Mouse (Mus musculus) thymus, postnatal 0 days (tissue): Measurements from ENCODE around the gene Acot1. TPM values are rescaled to one million over a fixed set of nuclear protein-coding genes. Genes with fewer than 3 reads are reported as not detected.
"Not testable (repeated sequence)": the region's sequence is repeated elsewhere in the genome, so short reads cannot be mapped to it uniquely, and the experiment has no call there.

Source experiments
- DNase-seq: peaks from one replicate; pipeline ENCODE4 v3.0.0-alpha.2; 2015; ENCODE audit warnings: low spot score
- polyA plus RNA-seq: library from polyadenylated mRNA; unstranded; fragments of >200 nt; fragmentation: Nextera tagmentation; extraction: Ambion mirVana; gene quantifications from 2 replicates; pipeline ENCODE4 v1.2.1, GENCODE M21; 2015

The Acot1 gene
- polyA plus RNA-seq: 15.5 and 19.3 TPM in 2 replicates

DNA sequence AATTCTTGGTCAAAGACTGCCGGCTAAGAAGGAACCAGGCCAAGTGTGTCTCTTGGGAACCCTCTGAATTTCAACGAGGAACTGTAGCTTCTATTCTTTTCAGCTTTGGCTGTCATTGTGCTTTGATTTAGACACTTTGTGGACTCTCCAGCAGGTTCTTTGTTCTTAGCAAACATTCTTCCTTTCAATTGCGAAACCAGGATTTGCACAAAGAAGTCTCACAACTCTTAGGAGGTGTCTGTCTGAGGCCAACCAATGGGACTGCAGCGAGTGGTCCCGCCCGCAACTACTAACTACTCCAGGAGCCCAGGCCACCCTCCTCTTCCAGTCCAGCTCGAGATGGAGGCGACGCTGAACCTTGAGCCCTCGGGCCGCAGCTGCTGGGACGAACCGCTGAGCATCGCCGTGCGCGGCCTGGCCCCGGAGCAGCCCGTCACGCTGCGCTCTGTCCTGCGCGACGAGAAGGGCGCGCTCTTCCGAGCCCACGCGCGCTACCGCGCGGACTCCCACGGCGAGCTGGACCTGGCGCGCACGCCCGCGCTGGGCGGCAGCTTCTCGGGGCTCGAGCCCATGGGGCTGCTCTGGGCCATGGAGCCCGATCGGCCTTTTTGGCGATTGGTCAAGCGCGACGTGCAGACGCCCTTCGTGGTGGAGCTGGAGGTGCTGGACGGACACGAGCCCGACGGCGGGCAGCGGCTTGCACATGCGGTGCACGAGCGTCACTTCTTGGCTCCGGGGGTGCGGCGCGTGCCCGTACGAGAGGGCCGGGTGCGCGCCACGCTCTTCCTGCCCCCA, at the start of gene Acot1:
Gene Acot1 (plus strand): TSS at position 320 of the 795 bp plus-strand sequence.
- DNase-seq: peak; percentile 30

DNA sequence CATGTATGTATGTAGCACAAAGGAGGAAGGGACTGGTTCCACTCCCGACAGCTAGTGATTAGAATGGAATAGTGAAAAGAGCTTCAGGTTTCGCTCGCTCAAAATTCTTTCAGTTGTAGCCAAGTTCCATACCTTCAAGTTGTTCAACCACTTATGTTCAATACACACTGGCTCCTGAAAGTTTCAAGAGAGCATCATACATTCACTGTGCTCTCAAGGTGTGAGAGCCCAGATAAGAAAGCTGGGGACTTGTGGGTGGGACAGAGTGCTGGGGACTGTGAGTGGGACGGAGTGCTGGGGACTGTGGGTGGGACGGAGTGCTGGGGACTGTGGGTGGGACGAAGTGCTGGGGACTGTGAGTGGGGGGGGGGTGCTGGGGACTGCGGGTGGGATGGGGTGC, 44.1 kb upstream of the Acot1 start:
- no peak for DNase-seq

DNA sequence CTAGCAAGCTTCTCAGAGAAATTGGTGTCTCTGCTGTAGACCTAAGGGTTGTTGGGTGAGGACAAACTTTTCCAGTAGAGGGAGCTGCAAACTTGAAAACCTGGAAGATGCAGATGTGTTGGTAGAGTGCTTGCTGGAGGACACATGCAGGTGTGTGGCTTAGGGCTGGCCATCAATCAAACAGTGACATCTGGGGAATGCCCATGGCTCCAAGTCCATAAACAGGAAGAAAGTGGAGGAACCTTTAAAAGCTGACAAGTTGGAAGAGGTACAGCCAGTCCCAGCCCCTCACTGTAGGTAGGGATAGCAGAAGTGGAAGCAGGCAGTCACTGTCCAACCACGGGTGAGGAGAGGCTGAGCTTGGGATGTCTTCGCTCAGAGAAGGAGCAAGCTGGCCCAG, 37.2 kb upstream of the Acot1 start:
- DNase-seq: peak; percentile 62

DNA sequence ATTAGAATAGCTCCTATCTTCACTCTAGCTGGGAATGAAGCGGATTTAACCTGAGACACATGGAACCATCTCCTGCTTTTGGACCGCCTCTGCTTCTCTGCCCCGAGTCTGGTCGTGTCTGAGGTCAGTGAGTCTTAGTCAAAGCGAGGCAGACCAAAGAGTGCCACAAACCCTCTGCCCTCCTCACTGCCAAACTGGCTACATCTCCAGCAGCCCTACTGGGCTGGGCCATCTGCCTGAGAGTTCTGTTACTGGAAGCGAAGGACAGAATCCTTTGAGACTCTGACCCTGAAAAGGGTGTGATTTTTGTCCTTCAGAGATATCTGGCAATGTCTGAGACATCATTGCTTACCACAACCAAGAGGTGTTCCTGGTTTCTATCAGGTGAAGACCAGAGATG, 30.4 kb upstream of the Acot1 start:
- no peak for DNase-seq

DNA sequence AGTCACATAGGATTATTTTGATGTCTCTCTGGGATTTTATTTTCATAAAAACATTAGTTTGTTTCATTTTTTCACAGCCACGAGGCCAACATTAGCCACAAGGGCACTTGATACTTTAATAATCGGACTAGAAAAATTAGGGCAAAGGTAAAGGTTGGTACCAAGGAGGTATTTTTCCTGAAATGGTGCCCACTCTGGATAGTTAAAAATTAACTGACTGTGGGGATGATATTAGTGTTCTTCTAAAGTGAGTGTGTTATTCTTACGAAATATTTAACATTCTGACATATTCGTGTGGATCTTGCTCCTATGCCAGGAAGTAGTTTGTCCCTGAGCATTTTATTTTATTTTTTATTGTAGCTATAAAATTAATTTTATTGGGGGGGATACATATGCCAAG, 27.7 kb upstream of the Acot1 start:
- DNase-seq: no peak

DNA sequence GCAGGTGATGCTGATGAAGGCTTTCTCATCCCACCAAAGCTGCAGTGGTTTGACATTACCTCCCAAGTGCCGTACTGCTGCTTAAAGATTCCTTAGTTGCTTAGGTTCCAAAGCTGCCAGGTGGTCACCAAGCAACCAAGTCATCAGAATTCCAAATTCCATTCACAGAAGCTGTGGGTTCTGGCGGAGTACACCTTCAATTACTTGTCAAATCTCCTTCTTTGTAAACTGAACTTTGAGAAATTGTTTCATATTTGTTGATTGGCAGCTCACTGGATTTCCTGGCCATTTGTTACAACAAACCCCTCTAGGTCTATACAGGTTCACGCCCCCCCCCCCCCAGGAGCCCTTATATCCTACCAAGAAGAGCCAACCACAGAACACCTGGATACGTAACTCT, 24.5 kb upstream of the Acot1 start, which contains the start of gene Heatr4:
Gene Heatr4 (minus strand): TSS at position 101 of the 400 bp plus-strand sequence.
- no peak for DNase-seq

DNA sequence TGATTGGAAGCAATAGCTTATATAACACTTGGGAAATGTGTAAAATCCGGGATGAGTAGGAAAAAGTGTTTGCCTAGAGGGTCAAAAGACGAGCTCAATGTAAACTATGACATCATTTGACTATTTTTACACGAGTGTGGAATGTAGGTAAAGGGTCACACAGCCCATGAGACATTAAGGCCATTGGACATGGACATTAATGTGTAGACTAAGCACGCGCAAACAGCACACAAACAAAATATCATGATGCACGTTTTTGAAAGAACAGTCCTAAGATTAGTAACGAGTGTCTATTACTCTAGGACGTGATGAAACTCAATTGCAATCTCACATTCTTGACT, 22.1 kb upstream of the Acot1 start:
- DNase-seq: no peak

DNA sequence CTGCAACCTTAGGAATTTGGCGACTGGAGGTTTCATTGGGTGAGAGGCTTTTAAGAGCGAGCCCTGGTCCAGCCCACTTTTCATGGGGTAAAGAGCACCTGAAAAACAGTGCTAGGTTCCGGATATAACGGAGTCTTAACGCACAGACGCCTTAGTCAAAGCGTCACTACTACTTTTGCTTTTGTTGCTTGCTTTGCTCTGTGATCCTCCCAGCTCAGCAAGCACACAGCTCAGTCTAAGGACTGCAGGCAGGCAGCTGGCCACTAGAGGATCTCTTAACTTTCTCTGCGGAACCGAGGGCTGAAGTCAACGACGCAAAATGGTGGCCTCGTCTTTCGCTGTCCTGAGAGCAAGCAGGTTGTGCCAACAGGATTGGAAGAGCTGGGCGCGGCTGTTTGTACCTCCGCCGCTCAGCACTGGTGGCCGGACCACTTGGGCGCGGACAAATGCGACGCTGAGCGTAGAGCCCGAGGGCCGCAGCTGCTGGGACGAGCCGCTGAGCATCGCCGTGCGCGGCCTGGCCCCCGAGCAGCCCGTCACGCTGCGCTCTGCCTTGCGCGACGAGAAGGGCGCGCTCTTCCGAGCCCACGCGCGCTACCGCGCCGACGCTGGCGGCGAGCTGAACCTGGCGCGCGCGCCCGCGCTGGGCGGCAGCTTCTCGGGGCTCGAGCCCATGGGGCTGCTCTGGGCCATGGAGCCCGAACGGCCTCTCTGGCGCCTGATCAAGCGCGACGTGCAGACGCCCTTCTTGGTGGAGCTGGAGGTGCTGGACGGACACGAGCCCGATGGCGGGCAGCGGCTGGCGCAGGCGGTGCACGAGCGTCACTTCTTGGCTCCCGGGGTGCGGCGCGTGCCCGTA, 21.5 kb upstream of the Acot1 start, which contains the start of gene Acot2:
Gene Acot2 (plus strand): TSS at position 279 of the 859 bp plus-strand sequence.
- peak; percentile 90 for DNase-seq

DNA sequence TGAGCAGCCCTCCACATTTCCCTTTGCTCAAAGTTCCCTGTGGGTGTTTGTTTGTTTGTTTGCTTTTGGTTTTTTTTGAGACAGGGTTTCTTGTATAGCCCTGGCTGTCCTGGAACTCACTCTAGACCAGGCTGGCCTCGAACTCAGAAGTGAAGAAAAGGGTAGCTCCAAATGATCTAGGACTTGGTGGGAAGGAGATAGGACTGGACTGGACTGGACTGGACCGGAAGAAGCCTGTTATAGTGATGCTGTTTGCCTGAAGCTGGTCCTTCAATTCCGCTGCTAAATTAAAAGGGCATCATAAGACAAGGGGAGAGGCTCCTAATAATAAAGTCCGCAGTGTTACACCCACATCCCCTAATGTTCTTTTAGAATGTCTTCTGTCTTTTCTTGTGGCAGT, 20.8 kb upstream of the Acot1 start:
- no peak for DNase-seq

DNA sequence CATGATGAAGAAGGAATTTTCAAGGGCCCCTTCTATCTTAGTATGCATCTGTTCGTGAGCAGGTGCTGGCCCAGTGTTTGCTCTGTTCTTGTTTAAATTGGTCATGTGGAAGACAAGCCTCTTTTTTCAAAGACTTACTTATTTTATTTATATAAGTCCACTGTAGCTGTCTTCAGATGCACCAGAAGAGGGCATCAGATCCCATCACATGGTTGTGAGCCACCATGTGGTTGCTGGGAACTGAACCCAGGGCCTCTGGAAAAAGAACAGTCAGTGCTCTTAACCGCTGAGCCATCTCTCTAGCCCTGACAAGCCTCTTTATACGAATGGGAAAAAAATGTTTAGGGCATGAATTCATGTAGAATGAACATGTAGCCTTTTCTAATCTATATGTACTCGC, 19.9 kb upstream of the Acot1 start:
- DNase-seq: no peak

DNA sequence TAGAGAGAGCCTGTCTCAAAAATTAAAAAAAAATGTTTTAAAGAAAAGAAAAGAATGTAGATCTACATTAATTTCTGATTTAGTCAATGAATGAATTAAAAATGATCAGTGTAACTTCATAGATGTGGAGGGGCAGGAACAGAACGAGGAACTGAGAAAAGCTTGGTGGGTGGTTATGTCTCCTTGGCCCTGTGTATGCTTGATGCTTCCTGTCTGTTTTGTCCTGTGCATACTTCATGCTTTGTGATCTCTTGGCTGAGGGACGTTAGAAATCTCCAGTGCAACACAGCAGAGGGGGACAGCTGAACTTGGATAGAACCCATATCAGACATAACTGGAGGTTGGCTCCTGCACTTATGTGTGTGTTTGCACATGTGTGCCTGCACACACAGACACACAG, 12.1 kb upstream of the Acot1 start:
- DNase-seq: no peak

DNA sequence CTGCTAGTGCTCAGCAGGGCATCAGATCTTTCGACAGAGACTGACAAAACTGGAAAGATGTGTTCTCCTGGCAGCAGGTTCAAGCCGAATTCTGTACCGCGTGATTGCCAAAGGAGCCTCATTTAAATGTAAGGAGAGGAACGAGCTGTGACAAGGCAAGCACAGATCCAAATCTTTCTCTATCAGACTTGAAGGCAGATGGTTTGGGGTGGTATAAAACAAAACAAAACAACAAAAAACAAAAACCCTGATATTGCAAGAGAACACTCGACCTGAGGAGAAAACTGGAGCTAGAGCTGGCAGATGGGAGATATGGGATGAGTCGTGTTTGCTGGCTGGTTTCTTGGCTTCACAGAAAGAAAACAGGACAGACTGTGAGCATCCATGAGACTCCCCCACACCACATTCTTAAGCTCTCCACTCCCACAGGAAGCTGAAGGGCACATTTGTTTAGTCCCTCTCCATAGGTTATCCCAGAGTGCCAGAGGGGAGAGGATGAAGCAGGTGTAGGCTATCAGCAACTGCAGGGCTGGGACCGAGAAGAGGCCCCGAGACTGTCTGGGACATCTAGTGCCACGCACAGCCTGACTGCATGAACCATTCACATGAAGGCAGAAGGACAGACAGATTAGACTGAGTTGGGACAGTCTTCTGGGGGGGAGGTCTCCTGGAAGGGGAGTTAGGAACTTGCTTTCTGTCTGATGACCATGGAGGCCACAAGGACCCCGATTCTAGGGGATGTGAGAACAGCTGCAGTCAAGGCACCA, 10.8 kb upstream of the Acot1 start:
- no peak for DNase-seq

DNA sequence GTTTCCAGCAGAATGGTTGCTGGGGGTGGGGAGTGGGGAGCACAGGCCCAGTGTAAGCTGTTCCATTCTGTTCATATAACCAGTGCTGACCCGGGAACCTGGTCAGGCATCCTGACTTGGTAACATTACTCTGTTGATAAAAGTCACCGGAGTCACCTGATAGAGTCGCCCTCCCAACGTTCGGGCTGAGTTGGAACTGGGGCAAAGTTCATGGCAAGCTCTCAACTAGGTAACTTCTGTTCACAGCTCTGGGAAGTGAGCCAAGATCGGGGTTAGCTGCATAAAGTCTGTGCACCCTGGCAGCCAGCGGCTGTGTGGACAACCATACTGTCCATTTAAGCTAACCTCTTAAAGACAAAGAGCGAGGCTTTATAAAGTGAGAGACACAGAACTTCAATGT, 10.1 kb upstream of the Acot1 start:
- not testable (repeated sequence) for DNase-seq

DNA sequence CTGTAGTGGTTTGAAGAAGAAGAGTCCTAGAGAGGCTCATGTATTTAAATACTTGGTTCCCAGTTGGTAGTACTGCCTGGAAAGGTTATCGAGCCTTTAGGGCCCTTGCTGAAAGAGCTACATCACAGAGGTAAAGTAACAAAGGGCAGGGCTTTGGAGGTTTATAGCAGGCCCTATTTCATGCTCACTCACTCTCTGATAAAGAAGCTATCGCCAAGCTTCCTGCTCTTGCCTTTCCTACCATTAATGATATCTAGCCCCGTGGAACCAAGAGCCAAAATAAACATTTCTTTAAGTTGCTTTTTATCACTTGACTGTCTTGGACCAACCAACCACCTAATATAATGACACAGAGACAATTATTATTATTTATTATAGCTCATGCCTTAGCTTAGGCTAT, 8.9 kb upstream of the Acot1 start:
- DNase-seq: no peak

DNA sequence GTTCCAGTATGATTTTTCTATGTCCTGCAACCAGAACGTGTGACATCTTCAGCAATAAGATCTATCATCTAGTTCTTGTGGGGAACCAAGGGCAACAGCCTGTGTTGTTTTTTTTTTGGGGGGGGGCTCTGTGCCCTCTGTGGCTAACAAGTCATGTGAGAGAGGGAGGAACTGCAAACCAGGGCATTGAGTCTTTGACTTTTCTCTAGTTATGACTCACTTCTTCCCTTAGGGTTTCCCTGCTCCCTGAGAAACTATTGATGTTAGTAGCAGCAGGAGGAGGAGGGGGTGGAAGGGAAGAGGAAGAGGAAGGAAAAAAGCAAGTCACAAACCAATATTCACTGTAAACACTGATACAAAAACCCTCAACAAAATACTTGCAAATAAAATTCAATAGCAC, 5.4 kb upstream of the Acot1 start:
- no peak for DNase-seq

DNA sequence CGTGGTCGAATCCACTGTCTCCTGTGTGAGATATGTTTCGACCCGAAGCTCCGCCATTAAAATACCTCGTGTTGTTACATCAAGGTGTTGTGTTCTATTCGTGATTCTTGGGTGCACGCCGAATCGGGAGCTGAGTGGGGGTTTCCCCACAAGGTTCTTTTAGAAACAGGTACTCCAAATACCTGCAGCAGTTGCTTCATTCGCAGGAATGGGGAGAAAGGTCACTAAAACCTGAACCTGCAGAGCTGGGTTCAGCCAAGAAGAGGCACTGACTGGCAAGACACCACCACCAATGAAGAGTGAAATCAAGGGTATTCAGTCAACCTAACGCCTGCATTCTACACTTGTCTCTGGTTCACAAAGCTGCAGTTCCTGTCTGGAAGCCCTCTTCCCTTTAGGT, 1.0 kb upstream of the Acot1 start:
- DNase-seq: no peak

DNA sequence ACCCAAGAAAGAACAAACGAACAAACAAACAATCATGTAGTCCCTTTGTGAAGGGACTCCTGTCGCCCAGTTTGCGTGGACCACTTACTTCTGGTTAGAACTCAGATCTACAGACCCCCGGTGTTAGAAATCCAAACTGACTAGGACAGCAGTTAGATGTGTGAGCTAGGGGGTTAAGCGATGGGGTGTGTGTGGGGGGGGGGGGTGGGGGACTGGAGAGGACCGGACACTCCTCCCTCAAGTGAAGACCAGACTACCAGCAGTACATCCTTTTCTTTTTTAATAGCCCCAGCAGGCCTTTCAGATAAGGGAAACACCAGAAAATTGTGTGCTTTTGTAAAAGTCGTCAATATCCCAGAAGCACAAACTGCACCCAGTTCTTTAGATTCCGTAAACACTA, 561 bp upstream of the Acot1 start:
- DNase-seq: no peak

DNA sequence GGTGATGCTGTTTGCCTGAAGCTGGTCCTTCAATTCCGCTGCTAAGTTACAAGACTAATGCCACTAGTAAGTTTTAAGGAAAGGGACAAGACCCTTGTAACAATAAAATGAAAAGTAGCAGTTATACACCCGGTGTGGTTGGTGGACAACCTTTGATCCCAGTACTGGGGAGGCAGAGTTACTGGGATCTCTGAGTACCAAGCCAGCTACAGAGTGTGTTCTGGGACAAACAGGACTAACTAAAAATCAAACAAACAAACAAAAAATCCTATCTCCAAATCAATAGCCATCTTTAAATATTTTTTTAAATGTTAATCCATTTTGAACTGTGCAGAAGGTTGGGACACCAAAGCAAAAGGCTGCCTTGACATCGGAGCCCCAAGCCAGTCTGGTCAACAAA, 911 bp downstream of the Acot1 start:
- no peak for DNase-seq

DNA sequence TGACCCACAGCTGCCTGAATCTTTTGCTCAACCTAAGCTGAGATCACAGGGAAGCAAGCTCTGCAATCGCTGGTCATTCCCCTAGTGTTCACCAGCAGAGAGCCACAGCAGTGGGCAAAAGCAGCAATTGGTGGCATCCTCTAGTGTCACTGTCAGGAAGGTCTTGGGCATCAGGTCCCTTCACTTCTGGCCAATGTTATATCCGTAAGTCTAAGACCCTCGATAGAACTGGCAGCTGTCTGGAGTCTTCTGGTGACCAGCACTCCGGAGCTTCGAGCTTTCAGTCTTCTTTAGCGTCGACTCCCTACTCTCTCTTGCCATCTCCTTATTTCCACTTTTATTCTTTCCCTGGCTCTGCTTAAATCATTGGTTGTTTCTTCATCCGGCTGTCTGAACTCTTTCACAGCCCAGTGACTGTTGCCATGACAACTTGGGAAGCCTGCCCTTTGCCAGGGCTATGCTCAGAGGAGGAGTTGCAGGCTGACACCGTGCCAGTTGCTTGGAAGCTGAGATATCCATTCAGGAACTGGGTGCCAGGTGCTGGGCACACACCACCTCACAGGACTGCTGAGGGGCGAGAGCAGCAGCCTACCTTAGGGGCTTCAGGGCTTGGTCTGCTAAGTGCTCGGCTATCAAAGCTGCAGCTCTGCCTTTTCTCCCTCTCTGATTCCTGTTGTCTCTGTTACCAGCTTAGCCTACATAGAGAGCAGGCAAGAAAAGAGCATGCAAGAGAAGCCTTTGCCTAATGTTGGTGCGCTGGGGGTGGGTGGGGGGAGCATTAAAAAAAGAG, 2.2 kb downstream of the Acot1 start:
- DNase-seq: no peak

DNA sequence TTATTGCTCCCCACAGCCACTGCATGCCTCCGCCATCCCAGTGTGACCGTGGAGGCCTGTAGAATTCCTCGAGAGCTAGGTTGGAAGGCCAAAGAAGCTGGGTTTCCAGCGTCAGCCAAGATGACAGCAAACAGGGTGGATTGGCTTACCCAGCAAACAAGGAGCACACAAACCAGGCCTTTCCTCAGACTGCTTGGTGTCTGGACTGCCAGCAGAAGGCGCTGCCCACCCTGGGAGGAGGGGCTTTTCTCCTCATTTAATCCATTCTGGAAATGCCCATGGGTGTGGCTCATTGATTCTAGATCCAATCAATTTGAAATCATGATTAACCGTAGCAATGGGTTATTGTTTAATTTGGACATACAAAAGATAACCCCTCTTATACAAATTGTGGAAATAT, 3.8 kb downstream of the Acot1 start:
- DNase-seq: no peak

DNA sequence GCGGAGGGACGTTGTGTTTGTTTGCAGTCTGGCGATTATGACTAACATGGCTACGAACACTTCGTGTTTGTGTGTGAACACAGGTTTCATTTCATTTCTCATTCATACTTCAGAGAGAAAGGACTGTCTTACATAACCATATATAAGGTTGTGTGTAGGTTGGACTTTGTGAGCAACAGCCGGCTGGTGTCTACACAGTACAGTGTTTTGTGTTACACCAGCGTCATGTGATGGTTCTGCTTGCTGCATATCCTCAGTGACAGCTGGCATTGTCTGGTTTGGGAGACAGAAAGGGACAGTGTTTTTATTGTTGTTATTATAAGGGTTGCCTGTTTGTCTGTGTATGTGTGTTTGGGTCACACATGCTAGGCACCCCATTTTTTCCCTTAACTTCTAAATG, 4.4 kb downstream of the Acot1 start:
- DNase-seq: no peak
